9 mouse cellular contexts compared by ENCODE assay signal in genomic region chr11:105312311-105312942, GRCm38 (mm10). TPM values are rescaled to one million over a fixed set of nuclear protein-coding genes. Genes with fewer than 3 reads are reported as not detected.
DNase-seq lines count a peak whose midpoint lies in the region; ATAC-seq and TF ChIP-seq lines count a peak whose summit lies in the region.
"Had no signal": no experiment of that assay in that cellular context is flagged by ENCODE, and none has a peak within 500 bp of the region (broad histone marks: within the 10 kb centered on the region; RNA-seq: fewer than 3 reads in every experiment).

No protein-coding gene starts in this region.

- H3K9me3 ChIP-seq in forebrain, embryonic 14.5 days (replicated peaks; ENCODE audit: control insufficient read depth, low read length), result no peaks in the 10 kb centered on the region
- H3K9me3 ChIP-seq in forebrain, embryonic 15.5 days, result no peaks in the 10 kb centered on the region
- H3K9me3 ChIP-seq in embryonic facial prominence, embryonic 10.5 days, result no peaks in the 10 kb centered on the region
- H3K9me3 ChIP-seq: stomach, embryonic 15.5 days had no signal

- DNase-seq in forebrain, embryonic 14.5 days (ENCODE audit: low spot score), result peak; percentile 33
- DNase-seq in left cerebral cortex, postnatal 25 days (ENCODE audit: low spot score in 2 of 2), result peak; percentile 23 to 71
- no peak for DNase-seq in left cerebral cortex, adult 2 months (ENCODE audit: extremely low spot score in 1 of 2, low spot score in 2 of 2)
- DNase-seq in embryonic facial prominence, embryonic 10.5 days (ENCODE audit: low spot score), result peak; percentile 30
- peak; percentile 57 for DNase-seq in lung, postnatal 10 days
- no peak for DNase-seq in gastrocnemius, postnatal 36 days

- ATAC-seq in forebrain, embryonic 14.5 days, result no peak
- no peak for ATAC-seq in forebrain, embryonic 15.5 days (replicated peaks)
- ATAC-seq in CD4-positive, CD25-positive, alpha-beta regulatory T cell, adult 4 months, result no peak

- 70% methylated on average over 12 of the region's 12 CpGs for WGBS in forebrain, embryonic 14.5 days
- WGBS in forebrain, embryonic 15.5 days, result 64% methylated on average over 12 of the region's 12 CpGs
- WGBS in embryonic facial prominence, embryonic 10.5 days, result 38% methylated on average over 12 of the region's 12 CpGs

- H3K36me3 ChIP-seq in forebrain, embryonic 14.5 days (ENCODE audit: control insufficient read depth, insufficient read depth, low read length), result no peaks in the 10 kb centered on the region
- no peaks in the 10 kb centered on the region for H3K36me3 ChIP-seq in forebrain, embryonic 15.5 days
- H3K36me3 ChIP-seq in embryonic facial prominence, embryonic 10.5 days (replicated peaks), result peaks cover 43% of the 10 kb centered on the region
- H3K36me3 ChIP-seq: stomach, embryonic 15.5 days had no signal

- H3K4me1 ChIP-seq in forebrain, embryonic 14.5 days (ENCODE audit: control insufficient read depth, insufficient read depth, low read length), result 0 out of 2 replicates have a peak, but pooled peaks cover 5% of the 10 kb centered on the region
- H3K4me1 ChIP-seq in forebrain, embryonic 15.5 days, result peaks cover 22% of the 10 kb centered on the region
- H3K4me1 ChIP-seq in embryonic facial prominence, embryonic 10.5 days, result peaks cover 69% of the 10 kb centered on the region

- no peak overlapping the region for H3K4me2 ChIP-seq in forebrain, embryonic 14.5 days (ENCODE audit: low read length)
- no peak overlapping the region for H3K4me2 ChIP-seq in forebrain, embryonic 15.5 days (replicated peaks)

- no peak overlapping the region for H3K27ac ChIP-seq in forebrain, embryonic 14.5 days (ENCODE audit: low read depth, low read length)
- no peak overlapping the region for H3K27ac ChIP-seq in forebrain, embryonic 15.5 days (replicated peaks)
- no peak overlapping the region; the same call in 1 of the 2 replicates for H3K27ac ChIP-seq in left cerebral cortex, adult 2 months
- peak overlapping the region; percentile 80 for H3K27ac ChIP-seq in embryonic facial prominence, embryonic 10.5 days (replicated peaks)
- H3K27ac ChIP-seq: stomach, embryonic 15.5 days had no signal

- H3K9ac ChIP-seq in forebrain, embryonic 14.5 days (ENCODE audit: low read length), result 0 out of 2 replicates have a peak overlapping the region, but pooled peaks have one; percentile 2
- no peak overlapping the region for H3K9ac ChIP-seq in forebrain, embryonic 15.5 days (replicated peaks)
- H3K9ac ChIP-seq: stomach, embryonic 15.5 days had no signal

- H3K4me3 ChIP-seq in forebrain, embryonic 14.5 days (ENCODE audit: low read depth, low read length), result no peak overlapping the region
- no peak overlapping the region for H3K4me3 ChIP-seq in forebrain, embryonic 15.5 days
- no peak overlapping the region for H3K4me3 ChIP-seq in left cerebral cortex, adult 2 months
- peak overlapping the region; percentile 27; the same call in 1 of the 2 replicates for H3K4me3 ChIP-seq in embryonic facial prominence, embryonic 10.5 days
- H3K4me3 ChIP-seq: stomach, embryonic 15.5 days had no signal

- H3K27me3 ChIP-seq in forebrain, embryonic 14.5 days (replicated peaks; ENCODE audit: control insufficient read depth, insufficient read depth, low read length), result no peaks in the 10 kb centered on the region
- H3K27me3 ChIP-seq in forebrain, embryonic 15.5 days, result no peaks in the 10 kb centered on the region
- H3K27me3 ChIP-seq in embryonic facial prominence, embryonic 10.5 days (replicated peaks; ENCODE audit: low read depth, poor library complexity, severe bottlenecking), result no peaks in the 10 kb centered on the region
- H3K27me3 ChIP-seq: stomach, embryonic 15.5 days had no signal

- intact Hi-C loops in left cerebral cortex, postnatal 25 days (cut with DNase I), result no loop called here
- intact Hi-C loops in left cerebral cortex, adult 2 months (cut with DNase I), result no loop called here
- intact Hi-C loops in gastrocnemius, postnatal 36 days (cut with DNase I), result no loop called here

- no peak for TF ChIP-seq CTCF in left cerebral cortex, adult 2 months (IDR thresholded peaks at IDR 0.05)

RNA-seq across cellular contexts. Expression of gene Mrc2, which starts 20.0 kb away (rescaled TPM):
- polyA plus RNA-seq in forebrain, embryonic 14.5 days (2014; fragmentation: Nextera tagmentation; extraction: Ambion mirVana), result 2.6 and 3.2 TPM in 2 replicates
- polyA plus RNA-seq in forebrain, embryonic 15.5 days (2015; fragmentation: Nextera tagmentation; extraction: Ambion mirVana), result 4.1 and 4.3 TPM in 2 replicates
- 1 to 10 TPM; 5.7 to 9.1 TPM for total RNA-seq in left cerebral cortex, postnatal 25 days (2021)
- total RNA-seq in left cerebral cortex, adult 2 months (2021), result 1 to 10 TPM; 5.1 to 7.2 TPM
- polyA plus RNA-seq in embryonic facial prominence, embryonic 10.5 days (2016; fragmentation: Nextera tagmentation; extraction: Ambion mirVana), result 26.9 and 27.6 TPM in 2 replicates
- not detected for polyA plus RNA-seq in CD4-positive, CD25-positive, alpha-beta regulatory T cell, adult 4 months (2017; shearing (Covaris generic))
- total RNA-seq in gastrocnemius, postnatal 36 days (2021), result 10 to 100 TPM; 12.9 to 16.0 TPM

Comparison
In these comparisons a context has a peak if more than half of its experiments do, and no peak if none do; other contexts are left out.
1. DNase-seq: peak in forebrain, embryonic 14.5 days (single experiment), left cerebral cortex, postnatal 25 days (2 of 2), embryonic facial prominence, embryonic 10.5 days (single experiment) and lung, postnatal 10 days (single experiment); none in left cerebral cortex, adult 2 months (0 of 2) and gastrocnemius, postnatal 36 days (0 of 2).